Mouse (Mus musculus) neural tube, embryonic 10.5 days (tissue): ENCODE measurements around the gene 2010111I01Rik.
A peak's percentile ranks its signal among the peaks of the same experiment; 100 is the strongest.

Experiments used
- DNase-seq: peaks from one replicate; pipeline ENCODE4 v3.0.0-alpha.2; 2017; ENCODE audit warnings: low spot score; ENCODE audit errors: extremely low spot score

The 2010111I01Rik gene

DNA sequence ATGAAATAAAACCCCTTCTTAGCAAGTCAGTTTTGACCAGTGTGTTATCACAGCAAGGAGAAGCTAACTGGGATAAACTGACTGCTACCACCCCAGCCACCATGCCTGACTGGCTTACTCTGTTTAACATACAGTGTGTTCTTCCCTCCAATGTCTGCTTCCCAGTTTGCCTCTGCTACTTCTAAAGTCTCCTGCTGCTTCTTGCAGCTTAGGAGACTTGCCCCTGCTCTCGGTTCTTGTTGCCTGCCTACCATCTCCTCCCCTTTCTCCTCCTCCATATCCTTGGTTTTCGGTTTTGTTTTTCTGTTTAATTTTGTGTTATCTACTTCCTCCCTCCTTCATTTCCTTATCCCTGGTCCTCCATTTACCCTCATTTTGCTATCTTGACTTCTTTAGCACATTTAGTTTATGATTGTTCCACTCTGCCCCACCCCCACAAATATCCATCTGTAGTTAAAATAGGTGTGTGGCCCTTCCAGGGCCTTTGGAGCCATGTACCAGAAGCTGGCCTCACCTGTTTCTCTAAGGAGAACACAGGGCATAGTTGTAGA lies 185.9 kb downstream of the 2010111I01Rik start:
- no peak for DNase-seq

- no peak for DNase-seq
Measured at GRCm38 (mm10) chr13:63151028-63151738, 186.5 kb downstream of the 2010111I01Rik start.

GRCm38 (mm10) chr13:63152498-63152897 lies 187.8 kb downstream of the 2010111I01Rik start:
- no peak for DNase-seq

DNA sequence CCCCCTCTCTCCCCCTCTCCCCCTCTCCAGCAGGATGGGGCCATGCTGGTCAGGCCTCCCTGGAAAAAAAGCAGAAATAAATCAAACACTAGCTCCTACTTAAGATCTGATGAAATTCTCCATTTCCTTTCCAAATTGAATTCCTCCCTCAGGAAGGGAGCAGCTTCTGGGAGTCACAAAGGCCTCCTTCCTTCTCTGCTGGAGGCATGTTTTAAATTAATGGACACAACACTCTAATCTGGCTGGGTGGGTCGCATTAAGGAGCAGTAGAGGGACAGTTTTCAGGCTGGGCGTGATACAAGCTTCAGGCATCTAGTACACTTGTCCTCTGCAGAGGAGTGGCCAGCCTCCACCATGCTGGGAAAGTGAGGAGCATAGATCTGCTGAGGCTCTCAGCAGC lies 188.7 kb downstream of the 2010111I01Rik start:
- no peak for DNase-seq

- DNase-seq = no peak
Measured at GRCm38 (mm10) chr13:63154851-63155571, 190.3 kb downstream of the 2010111I01Rik start.

- no peak for DNase-seq
Measured at GRCm38 (mm10) chr13:63156264-63156663, 191.6 kb downstream of the 2010111I01Rik start.

GRCm38 (mm10) chr13:63170282-63171073 lies 205.8 kb downstream of the 2010111I01Rik start:
- DNase-seq = peak; percentile 56

- DNase-seq = peak; percentile 47
Measured at GRCm38 (mm10) chr13:63171347-63172096, 206.8 kb downstream of the 2010111I01Rik start.

DNA sequence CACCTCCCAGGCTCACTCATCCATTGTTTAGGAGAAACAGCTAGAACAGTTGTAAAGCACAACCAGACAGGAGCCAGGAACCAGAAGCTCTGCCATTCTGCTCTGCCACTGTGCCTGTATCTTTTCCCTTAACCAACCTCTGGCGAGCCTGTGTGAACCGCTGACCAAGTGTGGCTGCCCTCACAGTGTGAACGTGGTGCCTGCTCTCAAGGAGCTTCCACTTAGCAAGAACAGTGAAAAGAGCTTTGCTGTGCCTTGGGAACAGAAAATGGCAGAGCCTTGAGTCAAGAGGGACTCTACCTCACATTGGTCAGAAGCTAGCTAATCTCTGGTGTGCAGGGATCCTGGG lies 207.4 kb downstream of the 2010111I01Rik start:
- no peak for DNase-seq

DNA sequence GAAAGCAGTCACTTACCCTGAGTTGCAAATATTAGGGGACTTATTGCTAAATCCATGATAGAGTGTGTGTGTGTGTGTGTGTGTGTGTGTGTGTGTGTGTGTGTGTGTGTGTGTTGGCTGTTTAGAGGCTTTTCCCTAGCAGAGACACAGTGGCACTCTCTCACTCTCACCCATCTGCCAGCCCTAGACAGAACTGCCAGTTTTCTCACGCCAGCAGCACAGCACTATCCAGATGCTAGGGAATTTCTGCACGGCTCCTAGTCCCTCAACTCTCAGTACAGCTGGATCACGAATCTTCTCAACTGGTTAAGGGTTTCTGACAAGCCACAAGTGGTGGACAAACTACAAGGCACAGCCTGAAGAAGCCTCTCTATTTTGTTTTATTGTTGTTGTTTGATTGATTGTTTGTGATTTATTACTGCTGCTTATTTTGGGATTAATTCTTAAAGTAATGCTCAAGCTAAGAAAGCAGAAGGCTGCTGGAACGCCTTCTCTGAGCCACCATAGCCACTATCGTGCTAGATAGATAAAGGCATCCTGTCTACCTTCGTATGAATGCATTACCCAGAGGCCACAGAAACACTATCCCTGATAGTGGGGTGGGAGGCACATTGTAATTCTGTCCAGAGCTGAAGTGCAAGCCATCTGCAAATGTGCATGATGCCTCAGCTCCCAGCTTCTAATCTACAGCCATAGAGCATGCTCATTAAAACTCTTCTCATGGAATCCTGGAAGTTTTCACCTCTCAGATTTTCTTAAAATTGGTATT lies 209.7 kb downstream of the 2010111I01Rik start:
- no peak for DNase-seq

DNA sequence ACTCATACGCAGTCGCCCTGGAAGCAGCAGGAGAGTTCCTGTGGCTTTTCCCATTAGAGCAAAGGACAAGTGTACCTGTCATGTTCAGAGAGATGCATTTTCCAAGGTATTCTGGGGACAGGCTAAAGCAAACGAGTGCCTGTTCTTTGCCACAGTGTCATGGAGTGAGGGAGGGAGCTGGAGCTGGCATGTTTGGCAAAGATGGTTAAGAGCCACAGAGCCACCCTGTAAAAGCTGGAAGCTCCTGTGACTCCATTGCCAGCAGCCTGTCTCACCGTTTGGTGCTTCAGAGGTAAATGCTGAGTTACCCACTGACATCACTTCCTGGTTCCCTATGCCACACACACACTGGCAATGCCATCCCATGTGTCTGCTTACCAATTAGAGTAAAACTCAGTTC lies 211.4 kb downstream of the 2010111I01Rik start:
- DNase-seq = no peak

DNA sequence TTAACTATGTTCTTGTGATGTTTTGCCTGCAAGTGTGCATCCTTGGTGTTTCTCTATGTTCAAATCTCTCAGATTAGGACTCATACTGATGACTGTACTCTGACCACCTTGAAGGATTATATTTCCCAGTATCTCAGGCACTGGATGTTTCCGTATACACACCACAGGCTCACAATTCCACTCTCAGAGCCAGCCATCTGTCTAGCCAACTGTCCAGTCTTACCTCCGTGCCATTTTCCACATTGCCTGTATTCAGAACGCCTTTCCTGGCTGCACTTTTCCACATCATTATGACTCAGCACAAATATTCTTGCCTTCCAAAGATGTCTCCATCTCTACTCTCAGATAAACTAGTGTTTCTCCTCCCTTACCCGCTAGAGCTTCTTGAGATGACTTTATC lies 212.5 kb downstream of the 2010111I01Rik start:
- no peak for DNase-seq

GRCm38 (mm10) chr13:63180641-63181235 lies 216.0 kb downstream of the 2010111I01Rik start:
- DNase-seq = no peak

DNA sequence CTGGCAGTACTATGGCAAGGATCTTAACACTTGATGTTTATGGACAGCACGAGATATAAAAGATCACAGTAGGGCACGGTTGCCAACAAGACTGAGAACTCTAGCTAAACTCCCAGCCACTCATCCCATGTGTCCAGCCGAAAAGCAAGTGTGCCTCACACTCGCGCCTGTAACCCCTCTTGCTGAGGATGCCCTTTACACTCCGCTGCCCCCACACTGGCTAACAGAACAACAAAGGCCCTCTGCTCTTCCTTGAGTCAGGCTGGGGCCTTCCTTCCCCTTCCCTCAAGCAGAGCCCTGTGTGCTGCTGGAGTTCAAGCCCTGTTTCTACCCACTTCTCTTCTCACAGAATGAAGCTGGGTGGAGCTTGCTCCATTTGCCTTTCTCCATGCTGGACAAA lies 220.3 kb downstream of the 2010111I01Rik start:
- DNase-seq = no peak

GRCm38 (mm10) chr13:63186217-63186616 lies 221.5 kb downstream of the 2010111I01Rik start:
- no peak for DNase-seq

- no peak for DNase-seq
Measured at GRCm38 (mm10) chr13:63186642-63187041, 221.9 kb downstream of the 2010111I01Rik start.

DNA sequence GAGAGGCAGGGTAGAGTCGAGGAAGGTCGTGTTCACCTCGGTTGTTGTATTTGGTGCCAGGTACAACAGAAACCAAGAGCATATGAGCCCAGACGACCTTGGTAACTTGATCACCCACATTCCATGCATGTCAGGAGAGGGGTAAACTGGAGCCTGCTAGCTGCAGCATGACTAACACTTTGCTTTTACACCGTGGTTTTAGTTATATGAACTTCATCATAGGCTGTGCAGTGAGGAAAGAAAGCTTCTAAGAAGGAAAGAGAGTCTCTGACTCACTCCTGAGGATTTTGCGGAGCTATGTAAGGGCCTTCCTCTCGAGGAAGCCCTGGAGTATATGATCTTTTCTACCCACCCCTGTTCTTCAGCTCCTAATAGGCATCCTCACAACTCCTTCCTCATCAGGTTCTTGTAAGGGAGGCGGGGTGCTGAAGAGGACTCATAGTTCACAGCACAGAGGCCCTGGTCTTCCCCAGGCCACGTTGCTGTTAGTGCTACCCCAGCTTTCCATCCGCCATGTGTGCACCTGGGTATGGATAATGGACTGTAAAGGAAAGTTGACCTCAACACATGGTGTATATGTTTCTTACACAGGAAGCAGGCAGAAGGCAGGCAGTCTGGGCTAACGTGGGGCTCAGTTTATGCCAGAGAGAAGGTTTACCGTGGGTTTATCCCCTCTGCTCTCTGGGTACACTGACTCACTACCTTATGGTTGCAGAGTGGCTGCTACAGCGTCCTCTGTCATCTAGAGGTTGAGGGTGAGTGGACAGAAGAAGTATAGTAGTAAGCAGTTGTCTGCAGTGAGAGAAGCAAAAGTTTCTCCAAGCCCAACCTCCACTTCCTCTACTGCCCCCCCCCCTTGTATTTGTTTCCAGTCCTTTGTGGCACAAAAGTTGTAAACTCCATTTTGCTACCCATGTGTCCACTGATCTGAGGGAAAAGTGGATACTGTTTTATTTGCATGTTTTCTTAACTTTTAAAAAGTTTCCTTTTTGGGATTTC lies 222.8 kb downstream of the 2010111I01Rik start:
- DNase-seq = no peak

DNA sequence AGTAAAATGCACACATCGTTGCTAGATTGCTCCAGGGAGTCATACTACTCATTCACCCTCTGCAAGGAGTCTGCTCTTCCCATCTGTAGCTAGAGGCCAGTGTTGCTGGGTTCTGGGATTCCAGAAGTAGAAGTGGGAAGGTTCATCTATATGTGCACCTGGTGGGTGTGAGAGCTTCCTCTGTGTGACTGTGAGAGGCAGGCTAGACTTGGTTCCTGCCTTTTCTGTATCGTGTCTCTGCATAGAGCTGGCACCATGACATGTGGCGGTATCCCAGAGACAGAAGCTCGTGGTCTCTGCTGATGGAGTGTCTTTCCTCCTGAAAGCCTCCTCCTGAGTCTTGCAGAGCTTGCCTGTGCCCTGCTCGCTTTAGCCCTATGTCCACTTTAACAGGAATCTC lies 223.6 kb downstream of the 2010111I01Rik start:
- no peak for DNase-seq

DNA sequence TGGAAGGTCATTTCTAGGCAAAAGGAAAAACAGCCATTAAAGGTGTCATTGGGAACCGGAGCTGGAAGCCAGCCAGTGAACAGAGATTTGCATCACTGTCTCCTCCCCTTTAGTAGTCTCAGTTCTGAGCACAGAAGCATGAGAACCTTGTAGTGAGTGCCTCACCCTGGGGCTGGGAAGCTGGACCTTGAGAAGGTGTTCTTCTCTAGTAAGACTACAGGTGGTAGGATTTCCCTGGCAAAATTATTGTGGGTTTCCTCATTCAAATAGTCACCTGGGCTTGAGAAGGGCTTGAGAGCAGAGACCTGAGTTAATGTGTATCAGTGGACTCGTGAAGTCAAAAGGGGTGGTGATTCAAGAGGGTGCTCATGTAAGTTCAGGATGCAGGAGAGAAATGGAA lies 224.1 kb downstream of the 2010111I01Rik start:
- no peak for DNase-seq
